Mouse (Mus musculus) liver, embryonic 16.5 days (tissue): ENCODE results near the gene Slc7a7. TPM values are rescaled to one million over a fixed set of nuclear protein-coding genes. Genes with fewer than 3 reads are reported as not detected.

Experiments
- ATAC-seq: fragments of 200-750 bp; cut with Nextera tagmentation; 2 replicates; pipeline ENCODE4 v1.8.0; 2017; ENCODE audit warnings: low read depth, mild to moderate bottlenecking, moderate number of reproducible peaks, moderate library complexity
- H3K27ac ChIP-seq: fragments of 300-500 bp; sonication (generic); 2 replicates; pipeline ENCODE4 v1.5.1; 2014; ENCODE audit warnings: mild to moderate bottlenecking, low read length
- H3K27me3 ChIP-seq: fragments of 300-500 bp; sonication (generic); 2 replicates; pipeline ENCODE4 v1.6.1; 2014; ENCODE audit warnings: low read depth, low read length, mixed read lengths; ENCODE audit not compliant: control insufficient read depth, insufficient read depth
- H3K36me3 ChIP-seq: fragments of 300-500 bp; sonication (generic); 2 replicates; pipeline ENCODE4 v1.6.1; 2014; ENCODE audit warnings: mild to moderate bottlenecking; ENCODE audit not compliant: control insufficient read depth, insufficient read depth
- H3K4me1 ChIP-seq: fragments of 300-500 bp; sonication (generic); 2 replicates; pipeline ENCODE4 v1.6.1; 2014; ENCODE audit warnings: low read depth, low read length, mixed read lengths; ENCODE audit not compliant: control insufficient read depth
- H3K4me2 ChIP-seq: fragments of 300-500 bp; sonication (generic); 2 replicates; pipeline ENCODE4 v1.6.1; 2014; ENCODE audit warnings: low read depth, low read length, mixed read lengths
- H3K4me3 ChIP-seq: fragments of 300-500 bp; sonication (generic); 2 replicates; pipeline ENCODE4 v1.5.1; 2014; ENCODE audit warnings: low read depth, mild to moderate bottlenecking, low read length
- H3K9ac ChIP-seq: fragments of 300-500 bp; sonication (generic); 2 replicates; pipeline ENCODE4 v1.6.1; 2014; ENCODE audit warnings: low read depth, low read length
- H3K9me3 ChIP-seq: fragments of 300-500 bp; sonication (generic); replicated peaks from 2 replicates; pipeline ENCODE4 v1.6.1; 2016; ENCODE audit warnings: low read length; ENCODE audit not compliant: control insufficient read depth
- WGBS: fragments of 180-500 bp; shearing (Covaris S2); extraction: QIAGEN DNeasy Blood & Tissue Kit; methylation state at CpG from one replicate; pipeline ENCODE4 v1.1.7; 2014; ENCODE audit not compliant: insufficient replicate concordance; 5-methylcytosine and 5-hydroxymethylcytosine counted together
- polyA plus RNA-seq: library from polyadenylated mRNA; unstranded; fragments of >200 nt; fragmentation: Nextera tagmentation; extraction: Ambion mirVana; gene quantifications from 2 replicates; pipeline ENCODE4 v1.2.1, GENCODE M21; 2015

The Slc7a7 gene
- polyA plus RNA-seq, 1 experiment from 2014 or later: 10.5 TPM

GRCm38 (mm10) chr14:54445476-54445875 is 27.9 kb upstream of the Slc7a7 start:
- Histone ChIP-seq H3K27me3 (no peaks in the 10 kb centered on the region), H3K9ac (no peak overlapping the region), H3K4me1 (peaks cover 12% of the 10 kb centered on the region), H3K36me3 (no peaks in the 10 kb centered on the region), H3K4me3 (no peak overlapping the region), H3K4me2 (no peak overlapping the region), H3K27ac (no peak overlapping the region), H3K9me3 (no peaks in the 10 kb centered on the region)
- 54% methylated on average over 3 of the region's 3 CpGs for WGBS
- no peak for ATAC-seq

DNA sequence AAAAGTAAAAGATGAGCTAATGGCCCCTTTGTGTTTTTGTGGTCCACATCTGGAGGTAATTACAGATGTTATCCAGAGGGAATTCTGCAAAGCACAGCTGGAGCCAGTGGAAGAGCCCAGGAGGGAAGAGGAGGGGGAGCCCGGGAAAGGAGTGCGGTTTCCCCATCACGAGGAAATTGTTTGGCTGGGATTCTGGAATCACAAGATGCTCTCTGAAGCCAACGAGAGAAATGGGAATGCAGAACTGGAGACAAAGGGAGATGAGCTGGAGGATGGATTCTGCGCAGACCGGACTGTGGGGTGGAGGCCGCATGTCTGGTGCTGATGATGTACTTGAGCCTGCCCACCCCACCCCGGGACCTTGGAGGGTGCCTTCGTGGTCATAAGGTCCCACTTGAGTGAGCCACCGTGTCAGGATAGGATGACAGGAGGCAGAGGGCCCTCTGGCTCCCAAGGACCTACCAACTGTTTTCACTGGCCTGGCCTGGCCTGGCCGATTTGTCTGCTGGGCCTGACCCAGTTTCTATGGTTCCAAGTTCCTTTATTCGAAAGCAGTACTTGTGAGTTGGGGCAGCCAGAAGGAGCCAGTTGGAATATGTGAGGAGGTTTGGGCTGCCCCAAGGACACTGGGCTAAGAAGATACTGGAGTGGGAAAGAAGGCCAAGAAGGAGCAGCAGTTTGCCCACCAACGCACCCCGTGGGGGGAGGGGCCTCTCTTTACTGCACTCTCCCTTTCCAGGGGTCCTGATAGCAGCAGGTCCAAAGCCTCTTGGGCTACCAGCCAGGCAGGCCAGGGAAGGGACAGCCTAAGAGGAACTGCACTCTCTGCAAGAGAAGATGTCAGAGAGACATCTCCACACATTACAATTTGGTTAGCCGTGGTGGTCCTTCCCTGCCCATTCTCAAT is 26.4 kb upstream of the Slc7a7 start:
- Histone ChIP-seq H3K27ac (no peak overlapping the region), H3K9ac (no peak overlapping the region), H3K27me3 (no peaks in the 10 kb centered on the region), H3K4me2 (no peak overlapping the region), H3K4me1 (peaks cover 8% of the 10 kb centered on the region), H3K4me3 (no peak overlapping the region), H3K9me3 (no peaks in the 10 kb centered on the region), H3K36me3 (peaks cover under 1% of the 10 kb centered on the region; the same call in 1 of the 2 replicates)
- 67% methylated on average over 15 of the region's 15 CpGs for WGBS
- no peak for ATAC-seq

DNA sequence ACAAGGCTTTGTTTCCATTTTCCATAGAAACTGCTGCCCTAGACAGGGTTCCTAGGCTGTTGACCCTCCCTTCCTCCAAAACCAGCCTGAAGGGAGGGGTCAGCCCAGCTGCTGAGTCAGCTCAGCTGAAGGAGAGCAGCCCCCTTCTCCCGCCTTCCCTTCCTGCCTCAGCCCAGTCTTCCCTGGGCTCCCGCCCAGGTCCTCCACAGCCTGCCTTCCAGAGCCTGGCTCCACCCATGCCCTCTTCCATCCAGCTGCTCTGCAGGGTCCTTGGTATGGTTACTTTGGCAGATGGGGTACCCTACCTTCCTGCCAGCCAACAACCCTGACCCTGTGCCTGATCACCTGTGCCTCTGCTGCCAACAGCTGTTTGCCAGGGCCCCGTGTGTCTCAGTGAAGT is 25.6 kb upstream of the Slc7a7 start:
- Histone ChIP-seq H3K4me3 (no peak overlapping the region), H3K4me2 (no peak overlapping the region), H3K9me3 (no peaks in the 10 kb centered on the region), H3K27ac (no peak overlapping the region), H3K4me1 (peaks cover 5% of the 10 kb centered on the region; the same call in 1 of the 2 replicates), H3K27me3 (no peaks in the 10 kb centered on the region), H3K9ac (no peak overlapping the region), H3K36me3 (peaks cover 2% of the 10 kb centered on the region; the same call in 1 of the 2 replicates)
- WGBS: 46% methylated on average over 3 of the region's 3 CpGs
- ATAC-seq: peak; percentile 49; the same call in 1 of the 2 replicates

DNA sequence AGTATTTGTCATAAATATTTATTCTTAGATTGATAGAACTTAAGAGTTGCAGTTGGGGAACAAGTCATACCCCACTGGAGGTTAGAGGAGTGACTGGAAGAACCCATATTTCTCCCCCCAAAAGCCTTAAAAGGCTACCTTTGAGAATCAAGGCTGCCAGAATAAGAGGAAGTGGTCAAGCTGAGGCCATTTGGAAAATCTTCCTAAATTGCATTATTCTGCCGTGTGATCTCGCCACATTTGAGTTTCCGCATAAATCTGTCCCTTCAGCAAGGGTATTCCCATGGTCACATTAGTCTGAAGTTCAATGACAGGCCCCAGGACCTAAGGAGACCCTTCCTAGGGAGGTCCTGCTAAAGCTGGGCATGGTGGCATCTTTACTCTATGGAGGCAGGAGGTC is 25.0 kb upstream of the Slc7a7 start:
- Histone ChIP-seq H3K4me1 (peaks cover 5% of the 10 kb centered on the region; the same call in 1 of the 2 replicates), H3K27me3 (no peaks in the 10 kb centered on the region), H3K9me3 (no peaks in the 10 kb centered on the region), H3K36me3 (peaks cover 2% of the 10 kb centered on the region; the same call in 1 of the 2 replicates), H3K9ac (no peak overlapping the region), H3K27ac (no peak overlapping the region), H3K4me3 (no peak overlapping the region), H3K4me2 (no peak overlapping the region)
- WGBS: 52% methylated on average over 3 of the region's 3 CpGs
- ATAC-seq: no peak

GRCm38 (mm10) chr14:54441365-54441764 is 23.8 kb upstream of the Slc7a7 start:
- no peak overlapping the region for H3K27ac ChIP-seq
- H3K4me1 ChIP-seq: peaks cover 5% of the 10 kb centered on the region; the same call in 1 of the 2 replicates
- no peaks in the 10 kb centered on the region for H3K9me3 ChIP-seq
- H3K9ac ChIP-seq: no peak overlapping the region
- no peak overlapping the region for H3K4me2 ChIP-seq
- no peaks in the 10 kb centered on the region for H3K27me3 ChIP-seq
- 61% methylated on average over 4 of the region's 4 CpGs for WGBS
- H3K36me3 ChIP-seq: peaks cover 2% of the 10 kb centered on the region; the same call in 1 of the 2 replicates
- ATAC-seq: no peak
- H3K4me3 ChIP-seq: no peak overlapping the region

GRCm38 (mm10) chr14:54440538-54440937 is 23.0 kb upstream of the Slc7a7 start:
- Histone ChIP-seq H3K27ac (no peak overlapping the region), H3K9me3 (no peaks in the 10 kb centered on the region), H3K27me3 (no peaks in the 10 kb centered on the region), H3K36me3 (peaks cover 2% of the 10 kb centered on the region; the same call in 1 of the 2 replicates), H3K9ac (no peak overlapping the region), H3K4me2 (no peak overlapping the region), H3K4me1 (peaks cover 3% of the 10 kb centered on the region; the same call in 1 of the 2 replicates), H3K4me3 (no peak overlapping the region)
- WGBS: 72% methylated on average over 14 of the region's 14 CpGs
- no peak for ATAC-seq

- Histone ChIP-seq H3K9ac (no peak overlapping the region), H3K9me3 (no peaks in the 10 kb centered on the region), H3K4me3 (no peak overlapping the region), H3K27me3 (no peaks in the 10 kb centered on the region), H3K4me2 (no peak overlapping the region), H3K27ac (no peak overlapping the region), H3K4me1 (no peaks in the 10 kb centered on the region), H3K36me3 (peaks cover 2% of the 10 kb centered on the region; the same call in 1 of the 2 replicates)
- WGBS: 67% methylated on average over 7 of the region's 7 CpGs
- ATAC-seq: no peak
Observed at GRCm38 (mm10) chr14:54439610-54440009, 22.0 kb upstream of the Slc7a7 start.

GRCm38 (mm10) chr14:54439155-54439554 is 21.6 kb upstream of the Slc7a7 start:
- peaks cover 2% of the 10 kb centered on the region; the same call in 1 of the 2 replicates for H3K36me3 ChIP-seq
- no peak overlapping the region for H3K4me2 ChIP-seq
- no peak for ATAC-seq
- peaks cover 4% of the 10 kb centered on the region; the same call in 1 of the 2 replicates for H3K27me3 ChIP-seq
- no peak overlapping the region for H3K4me3 ChIP-seq
- peaks cover 2% of the 10 kb centered on the region; the same call in 1 of the 2 replicates for H3K4me1 ChIP-seq
- 75% methylated on average over 12 of the region's 12 CpGs for WGBS
- no peak overlapping the region for H3K9ac ChIP-seq
- no peak overlapping the region for H3K27ac ChIP-seq
- no peaks in the 10 kb centered on the region for H3K9me3 ChIP-seq
